Mouse (Mus musculus): ENCODE results near the gene Pax7. TPM values are rescaled to one million over a fixed set of nuclear protein-coding genes. Genes with fewer than 3 reads are reported as not detected.

Pax7 gene
- total RNA-seq, 1 experiment: 0.09 TPM

GRCm38 (mm10) chr4:139877269-139877668, 43.9 kb upstream of the Pax7 start:
- Histone ChIP-seq H3K36me3 (ENCODE audit: control insufficient read depth, insufficient read depth, low read length, poor library complexity, severe bottlenecking) (no peaks in the 10 kb centered on the region), H3K4me3 (ENCODE audit: insufficient read depth in 1 of 2, low read depth in 1 of 2, low read length in 2 of 2, poor library complexity in 1 of 2, severe bottlenecking in 1 of 2) (no peak overlapping the region), H3K9ac (ENCODE audit: insufficient read depth, low read depth, low read length, poor library complexity, severe bottlenecking) (no peak overlapping the region), H3K4me1 (ENCODE audit: control insufficient read depth in 2 of 2, insufficient read depth in 2 of 2, low read length in 2 of 2, poor library complexity in 1 of 2) (no peaks in the 10 kb centered on the region), H3K9me3 (ENCODE audit: control insufficient read depth, insufficient read depth, low read depth, low read length) (no peaks in the 10 kb centered on the region), H3K27ac (ENCODE audit: insufficient read depth, low read depth, low read length, poor library complexity, severe bottlenecking) (no peak overlapping the region)
- DNase-seq (ENCODE audit: low read depth, low spot score): peak; percentile 51
- in situ Hi-C loops (cut with MboI; ENCODE audit: low sequenced_read_pairs in 2 of 2, unreplicated experiment in 2 of 2): loop anchor here in 1 of 2 experiments (25.0 kb wide), 1 partner anchor 610 kb away; no protein-coding TSS in a partner anchor
- no peak for TF ChIP-seq MAFK (IDR thresholded peaks at IDR 0.05; ENCODE audit: insufficient read depth, low read depth, low read length)
- peak; percentile 93 for TF ChIP-seq ZC3H11A (IDR thresholded peaks at IDR 0.05; ENCODE audit: borderline replicate concordance, low read depth, low read length)

- no peaks in the 10 kb centered on the region for H3K9me3 ChIP-seq (ENCODE audit: control insufficient read depth, insufficient read depth, low read depth, low read length)
- H3K36me3 ChIP-seq (ENCODE audit: control insufficient read depth, insufficient read depth, low read length, poor library complexity, severe bottlenecking): no peaks in the 10 kb centered on the region
- no peak for TF ChIP-seq HCFC1 (IDR thresholded peaks at IDR 0.05; ENCODE audit: borderline replicate concordance, insufficient read depth, low read length)
- no peak for TF ChIP-seq ZNF384 (IDR thresholded peaks at IDR 0.05; ENCODE audit: low read depth, low read length)
- no peak for TF ChIP-seq CHD2 (IDR thresholded peaks at IDR 0.05; ENCODE audit: low read depth, low read length)
- no peak for TF ChIP-seq MAFK (IDR thresholded peaks at IDR 0.05; ENCODE audit: insufficient read depth, low read depth, low read length)
- peak; percentile 87 for TF ChIP-seq ZC3H11A (IDR thresholded peaks at IDR 0.05; ENCODE audit: borderline replicate concordance, low read depth, low read length)
- no peak overlapping the region for H3K4me3 ChIP-seq (ENCODE audit: insufficient read depth in 1 of 2, low read depth in 1 of 2, low read length in 2 of 2, poor library complexity in 1 of 2, severe bottlenecking in 1 of 2)
- no peak overlapping the region for H3K9ac ChIP-seq (ENCODE audit: insufficient read depth, low read depth, low read length, poor library complexity, severe bottlenecking)
- peak; percentile 56 for DNase-seq (ENCODE audit: low read depth, low spot score)
- peaks cover 0 to 2% of the 10 kb centered on the region in 2 experiments; a peak in 1 of 4 replicates for H3K4me1 ChIP-seq (ENCODE audit: control insufficient read depth in 2 of 2, insufficient read depth in 2 of 2, low read length in 2 of 2, poor library complexity in 1 of 2)
- no peak overlapping the region for H3K27ac ChIP-seq (ENCODE audit: insufficient read depth, low read depth, low read length, poor library complexity, severe bottlenecking)
- in situ Hi-C loops (cut with MboI; ENCODE audit: low sequenced_read_pairs in 2 of 2, unreplicated experiment in 2 of 2): no loop called here
Measured at GRCm38 (mm10) chr4:139872595-139872994, 39.3 kb upstream of the Pax7 start.

- H3K4me1 ChIP-seq (ENCODE audit: control insufficient read depth in 2 of 2, insufficient read depth in 2 of 2, low read length in 2 of 2, poor library complexity in 1 of 2): peaks cover 0 to 2% of the 10 kb centered on the region in 2 experiments; a peak in 1 of 4 replicates
- no peak overlapping the region for H3K27ac ChIP-seq (ENCODE audit: insufficient read depth, low read depth, low read length, poor library complexity, severe bottlenecking)
- no peak overlapping the region for H3K9ac ChIP-seq (ENCODE audit: insufficient read depth, low read depth, low read length, poor library complexity, severe bottlenecking)
- H3K36me3 ChIP-seq (ENCODE audit: control insufficient read depth, insufficient read depth, low read length, poor library complexity, severe bottlenecking): no peaks in the 10 kb centered on the region
- H3K4me3 ChIP-seq (ENCODE audit: insufficient read depth in 1 of 2, low read depth in 1 of 2, low read length in 2 of 2, poor library complexity in 1 of 2, severe bottlenecking in 1 of 2): no peak overlapping the region
- H3K9me3 ChIP-seq (ENCODE audit: control insufficient read depth, insufficient read depth, low read depth, low read length): no peaks in the 10 kb centered on the region
- in situ Hi-C loops (cut with MboI; ENCODE audit: low sequenced_read_pairs in 2 of 2, unreplicated experiment in 2 of 2): no loop called here
- TF ChIP-seq ZNF384 (IDR thresholded peaks at IDR 0.05; ENCODE audit: low read depth, low read length) (no peak), MAFK (IDR thresholded peaks at IDR 0.05; ENCODE audit: insufficient read depth, low read depth, low read length) (no peak), CHD2 (IDR thresholded peaks at IDR 0.05; ENCODE audit: low read depth, low read length) (no peak), ZC3H11A (IDR thresholded peaks at IDR 0.05; ENCODE audit: borderline replicate concordance, low read depth, low read length) (no peak), HCFC1 (IDR thresholded peaks at IDR 0.05; ENCODE audit: borderline replicate concordance, insufficient read depth, low read length) (no peak)
- peak; percentile 44 for DNase-seq (ENCODE audit: low read depth, low spot score)
Measured at GRCm38 (mm10) chr4:139871699-139872098, 38.4 kb upstream of the Pax7 start.

DNA sequence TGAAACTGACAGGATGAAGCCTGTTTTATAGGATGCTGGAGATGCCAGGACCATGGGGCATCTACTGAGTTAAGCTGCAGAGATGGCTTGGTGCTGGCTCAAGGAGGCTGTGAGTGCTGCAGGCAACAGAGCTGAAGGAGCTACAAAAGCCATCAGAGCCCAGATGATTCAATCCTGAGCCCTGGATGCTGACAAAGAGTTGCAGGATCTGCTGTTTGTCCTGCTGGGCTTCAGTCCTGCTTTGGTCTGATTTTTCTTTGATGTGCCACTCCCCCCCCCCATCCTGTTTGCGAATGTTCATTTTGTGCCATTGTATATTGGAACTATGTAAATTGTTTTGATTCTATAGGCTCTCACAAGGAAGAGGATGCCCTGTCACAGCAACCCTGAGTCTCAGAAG, 29.9 kb upstream of the Pax7 start:
- H3K4me1 ChIP-seq (ENCODE audit: control insufficient read depth in 2 of 2, insufficient read depth in 2 of 2, low read length in 2 of 2, poor library complexity in 1 of 2): no peaks in the 10 kb centered on the region; a peak in 1 of 4 replicates
- no peak for DNase-seq (ENCODE audit: low read depth, low spot score)
- H3K9me3 ChIP-seq (ENCODE audit: control insufficient read depth, insufficient read depth, low read depth, low read length): no peaks in the 10 kb centered on the region
- H3K27ac ChIP-seq (ENCODE audit: insufficient read depth, low read depth, low read length, poor library complexity, severe bottlenecking): no peak overlapping the region
- no peak overlapping the region for H3K9ac ChIP-seq (ENCODE audit: insufficient read depth, low read depth, low read length, poor library complexity, severe bottlenecking)
- no peak overlapping the region for H3K4me3 ChIP-seq (ENCODE audit: insufficient read depth in 1 of 2, low read depth in 1 of 2, low read length in 2 of 2, poor library complexity in 1 of 2, severe bottlenecking in 1 of 2)
- in situ Hi-C loops (cut with MboI; ENCODE audit: low sequenced_read_pairs in 2 of 2, unreplicated experiment in 2 of 2): no loop called here
- H3K36me3 ChIP-seq (ENCODE audit: control insufficient read depth, insufficient read depth, low read length, poor library complexity, severe bottlenecking): no peaks in the 10 kb centered on the region
- TF ChIP-seq ZC3H11A (IDR thresholded peaks at IDR 0.05; ENCODE audit: borderline replicate concordance, low read depth, low read length): no peak
- no peak for TF ChIP-seq HCFC1 (IDR thresholded peaks at IDR 0.05; ENCODE audit: borderline replicate concordance, insufficient read depth, low read length)
- no peak for TF ChIP-seq CHD2 (IDR thresholded peaks at IDR 0.05; ENCODE audit: low read depth, low read length)
- TF ChIP-seq ZNF384 (IDR thresholded peaks at IDR 0.05; ENCODE audit: low read depth, low read length): no peak
- no peak for TF ChIP-seq MAFK (IDR thresholded peaks at IDR 0.05; ENCODE audit: insufficient read depth, low read depth, low read length)

Data from ES-E14 (cell line).